Mouse (Mus musculus) adrenal gland, adult 2 months (tissue): ENCODE data around the gene Dab2ip. TPM values are rescaled to one million over a fixed set of nuclear protein-coding genes. Genes with fewer than 3 reads are reported as not detected.
A peak's percentile ranks its signal among the peaks of the same experiment; 100 is the strongest.

Experiments used
- DNase-seq: peaks from one replicate; pipeline ENCODE4 v3.0.0; 2021
- polyA plus RNA-seq: library from polyadenylated mRNA; depleted of rRNA; stranded (reverse); fragments of >200 nt; gene quantifications from 2 replicates; pipeline ENCODE4 v1.2.3, GENCODE M21; 2012
- total RNA-seq, 2 experiments: library from RNA; stranded (reverse); gene quantifications; 2 replicates each; pipeline ENCODE4 v1.2.3; 2021

The Dab2ip gene
- total and polyA plus RNA-seq, 3 experiments: 69.4 to 192 (median 82.3) TPM

DNA sequence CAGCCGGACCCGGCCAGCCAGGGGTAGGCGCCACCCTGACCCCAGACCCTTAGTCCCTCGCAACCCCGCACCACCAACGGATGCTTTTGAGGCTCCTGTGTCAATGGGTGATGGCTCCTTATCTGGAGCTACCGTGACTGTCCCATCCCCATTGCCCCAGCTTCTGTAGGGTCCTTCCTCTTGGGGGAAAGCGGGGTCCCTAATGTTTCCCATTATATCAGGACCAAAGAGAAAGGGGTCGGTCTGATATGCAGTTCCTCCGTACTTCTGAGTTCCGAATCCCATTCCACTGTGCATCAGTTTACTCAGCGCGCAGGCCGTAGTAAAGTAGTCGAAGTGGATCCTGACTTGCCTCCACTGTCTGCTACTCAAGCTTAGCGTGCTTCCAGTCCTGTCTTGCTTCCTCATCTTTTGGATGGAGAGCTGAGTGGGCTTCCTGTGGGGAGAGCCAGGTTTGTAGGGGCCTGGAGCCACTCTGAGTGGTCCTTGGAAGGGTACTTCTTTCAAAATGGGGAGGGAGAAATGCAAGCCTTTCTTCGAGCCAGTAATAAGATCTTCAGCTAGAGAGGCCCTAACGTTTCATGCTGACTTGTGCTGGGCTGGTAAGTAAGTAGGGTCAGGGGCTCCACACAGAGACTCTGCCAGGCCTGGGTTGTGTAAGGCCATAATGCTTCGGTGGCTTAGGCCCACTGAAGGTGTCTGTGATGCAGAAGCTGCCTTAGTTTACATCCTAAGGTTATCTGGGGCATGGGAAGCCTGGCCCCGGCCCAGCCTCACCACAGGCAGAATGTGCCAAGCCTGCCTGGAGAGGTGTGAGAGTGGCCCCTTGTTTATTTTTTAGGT lies 64.4 kb downstream of the Dab2ip start:
- DNase-seq: no peak

DNA sequence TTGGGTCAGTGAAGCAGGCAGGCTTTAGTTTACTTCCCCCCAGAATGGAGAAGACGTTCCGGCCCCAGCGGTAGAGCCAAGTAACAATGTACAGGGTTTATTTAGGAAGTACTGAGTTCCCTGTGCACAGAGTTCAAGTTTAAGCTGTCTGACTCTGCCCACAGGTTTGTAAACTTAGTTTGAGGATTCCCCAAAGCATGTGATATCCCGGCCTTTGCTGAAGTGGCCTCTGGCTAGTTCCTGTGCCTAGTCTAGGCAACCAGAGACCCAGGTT lies 65.0 kb downstream of the Dab2ip start:
- DNase-seq: no peak

GRCm38 (mm10) chr2:35623431-35624148 lies 65.5 kb downstream of the Dab2ip start:
- DNase-seq: no peak

- DNase-seq: no peak
Observed at GRCm38 (mm10) chr2:35624380-35625006, 66.4 kb downstream of the Dab2ip start.

DNA sequence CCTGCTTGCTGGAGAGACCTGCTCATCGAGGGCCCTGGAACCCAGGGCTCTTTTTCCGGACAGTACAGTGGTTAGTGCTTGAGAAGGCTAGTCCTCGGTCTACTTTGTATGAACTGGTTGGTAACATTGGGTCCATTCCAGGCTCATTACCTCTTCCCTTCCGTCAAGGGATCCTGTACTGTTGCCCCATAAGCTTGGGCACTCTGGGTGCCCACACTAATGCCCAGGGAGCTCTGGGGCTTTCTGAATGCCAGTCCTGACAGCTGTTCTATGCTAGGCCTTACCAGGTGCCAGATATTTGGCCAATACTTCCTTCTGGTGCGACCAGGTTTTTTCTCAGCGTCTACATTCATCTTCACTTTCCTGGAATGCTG lies 66.9 kb downstream of the Dab2ip start:
- no peak for DNase-seq

GRCm38 (mm10) chr2:35625526-35625925 lies 67.5 kb downstream of the Dab2ip start:
- DNase-seq: no peak

DNA sequence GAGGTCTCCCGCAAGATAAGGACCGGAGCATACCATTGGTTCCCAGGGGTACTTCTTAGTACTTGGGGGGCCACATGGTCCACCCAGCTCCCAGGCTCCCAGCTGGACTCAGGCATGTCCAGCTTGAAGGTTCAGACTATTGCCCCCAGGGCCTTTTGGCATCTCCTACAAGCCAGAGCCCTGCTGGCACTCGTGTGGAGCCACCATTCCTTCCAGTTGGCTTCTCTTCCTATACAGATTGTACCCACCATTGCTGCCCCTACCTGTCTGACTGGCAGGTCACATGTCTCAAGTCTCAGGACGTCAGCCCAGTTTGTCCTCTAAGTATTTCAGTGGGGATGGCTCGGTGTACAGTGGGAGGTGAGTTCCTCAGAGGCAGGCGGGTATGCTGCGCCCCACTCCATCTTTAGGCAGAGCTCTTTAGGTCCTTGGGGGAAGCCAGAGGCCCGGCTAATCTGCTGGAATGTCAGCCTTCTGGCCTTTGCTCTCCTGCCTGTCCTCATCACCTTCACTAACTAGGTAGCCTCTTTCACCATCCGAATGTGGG lies 68.2 kb downstream of the Dab2ip start:
- no peak for DNase-seq

GRCm38 (mm10) chr2:35627298-35627898 lies 69.3 kb downstream of the Dab2ip start:
- DNase-seq: no peak

DNA sequence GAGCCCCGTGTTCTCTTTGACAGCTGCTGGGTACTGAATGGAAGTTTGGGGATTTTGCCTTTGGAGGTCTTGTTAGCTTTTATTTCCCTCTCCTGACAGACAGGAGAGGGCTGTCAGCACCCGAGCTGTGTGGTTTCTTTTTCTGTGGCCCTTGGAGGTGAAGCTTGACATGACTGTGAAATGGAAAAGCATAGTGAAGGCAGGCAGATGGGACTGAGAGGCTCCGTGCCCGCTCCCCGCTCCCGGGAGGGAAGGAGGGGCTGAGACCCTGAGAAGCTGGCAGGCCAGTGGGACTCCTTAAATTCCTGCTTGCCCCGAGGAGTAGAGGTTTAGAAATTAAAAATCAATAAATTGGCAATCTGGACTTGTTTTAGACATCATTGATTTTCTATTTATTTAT lies 70.0 kb downstream of the Dab2ip start:
- DNase-seq: no peak

DNA sequence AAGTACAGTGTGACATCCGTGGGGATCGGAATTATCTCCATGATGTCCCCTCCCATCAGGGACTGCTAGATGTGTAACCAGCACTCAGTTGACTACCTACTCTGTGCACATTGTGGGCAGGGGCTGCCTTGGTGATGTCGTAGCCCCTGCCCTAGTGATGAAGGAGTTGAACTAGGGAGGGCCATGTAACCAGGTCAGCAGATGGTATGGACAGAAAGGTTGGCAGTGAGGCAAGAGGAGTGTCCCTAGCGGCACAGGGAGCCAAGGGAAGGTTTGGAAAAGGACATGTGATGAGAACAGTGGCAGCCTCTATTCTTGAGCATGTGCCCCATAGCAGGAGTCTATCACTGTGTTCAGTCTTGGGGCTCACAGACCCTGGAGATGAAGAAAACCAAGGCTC lies 70.6 kb downstream of the Dab2ip start:
- no peak for DNase-seq

DNA sequence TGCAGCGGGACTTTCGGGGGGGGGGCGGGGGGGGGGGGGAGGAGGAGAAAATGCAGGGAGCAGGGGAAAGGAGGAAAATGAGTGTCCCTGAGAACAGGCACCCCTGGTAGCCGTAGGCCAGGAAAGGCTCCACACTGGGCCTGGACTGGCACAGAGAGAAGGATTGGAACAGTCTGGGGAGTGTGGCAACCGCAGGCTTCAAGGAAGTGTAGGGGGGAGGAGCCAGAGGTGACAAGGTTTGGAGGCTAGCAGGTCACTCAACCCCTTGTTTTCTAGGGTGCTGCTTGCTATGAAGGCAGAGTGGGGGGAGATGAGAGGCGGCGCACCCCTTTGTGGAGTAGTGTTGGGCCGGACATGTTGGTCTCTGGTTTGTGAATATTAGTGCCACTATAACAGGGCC lies 71.1 kb downstream of the Dab2ip start:
- no peak for DNase-seq

GRCm38 (mm10) chr2:35633392-35633791 lies 75.3 kb downstream of the Dab2ip start:
- DNase-seq: no peak

DNA sequence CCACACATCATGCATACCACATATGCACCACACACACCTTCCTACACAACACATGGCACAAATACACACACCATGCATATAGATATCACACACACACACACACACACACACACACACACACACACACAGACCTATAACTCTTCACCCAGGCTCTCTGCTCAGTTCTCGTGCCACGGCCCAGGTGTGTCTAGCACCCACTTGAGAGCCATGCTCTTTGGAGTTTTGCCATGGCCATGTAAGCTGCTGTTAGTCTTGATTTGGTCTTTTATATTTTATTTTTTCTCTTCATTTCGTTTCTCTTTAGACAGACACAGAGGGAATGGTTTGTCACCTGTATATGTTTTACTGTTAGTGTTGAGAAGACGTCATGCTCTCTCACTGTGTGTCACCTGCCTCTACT lies 76.9 kb downstream of the Dab2ip start:
- no peak for DNase-seq

DNA sequence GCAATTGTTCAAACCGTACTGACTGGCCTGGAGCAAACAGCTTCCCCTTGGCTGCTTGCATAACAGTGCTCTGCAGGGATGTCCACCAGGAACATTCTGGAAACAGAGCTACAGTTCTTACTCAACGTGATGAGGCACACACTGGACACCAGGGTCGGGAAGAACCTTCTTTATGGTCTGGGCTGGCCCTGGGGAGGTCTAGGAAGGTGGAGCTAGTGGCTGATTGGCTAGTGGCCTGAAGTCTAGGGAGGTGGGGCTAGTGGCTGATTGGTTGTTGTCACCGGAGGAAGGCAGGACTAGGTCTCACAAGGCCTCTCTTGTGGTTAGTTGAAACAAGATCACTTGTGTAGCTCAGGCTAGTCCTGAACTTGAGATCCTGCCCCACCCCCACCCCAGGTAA lies 77.5 kb downstream of the Dab2ip start:
- DNase-seq: no peak

GRCm38 (mm10) chr2:35637880-35638535 lies 79.9 kb downstream of the Dab2ip start:
- DNase-seq: no peak

GRCm38 (mm10) chr2:35639799-35640198 lies 81.7 kb downstream of the Dab2ip start:
- DNase-seq: no peak

DNA sequence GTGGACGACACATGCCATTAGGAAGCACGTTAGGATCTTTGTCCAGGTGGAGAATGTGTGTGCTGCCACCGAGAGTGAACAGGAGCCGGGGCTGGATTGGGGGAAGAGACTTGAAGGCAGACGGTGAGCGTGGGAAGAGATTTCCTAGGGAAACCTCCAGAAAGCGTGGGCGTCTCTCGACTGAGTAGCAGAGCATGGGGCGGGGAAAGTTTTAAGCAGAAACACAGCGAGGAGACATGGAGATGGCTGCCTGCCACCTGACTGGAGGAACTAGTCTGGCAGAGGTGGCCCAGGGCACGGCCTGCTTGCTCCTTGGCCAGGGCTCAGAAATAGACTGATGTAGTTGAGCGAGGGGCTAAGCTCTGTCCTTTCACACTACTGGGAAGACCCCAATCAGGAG lies 82.5 kb downstream of the Dab2ip start:
- DNase-seq: no peak

DNA sequence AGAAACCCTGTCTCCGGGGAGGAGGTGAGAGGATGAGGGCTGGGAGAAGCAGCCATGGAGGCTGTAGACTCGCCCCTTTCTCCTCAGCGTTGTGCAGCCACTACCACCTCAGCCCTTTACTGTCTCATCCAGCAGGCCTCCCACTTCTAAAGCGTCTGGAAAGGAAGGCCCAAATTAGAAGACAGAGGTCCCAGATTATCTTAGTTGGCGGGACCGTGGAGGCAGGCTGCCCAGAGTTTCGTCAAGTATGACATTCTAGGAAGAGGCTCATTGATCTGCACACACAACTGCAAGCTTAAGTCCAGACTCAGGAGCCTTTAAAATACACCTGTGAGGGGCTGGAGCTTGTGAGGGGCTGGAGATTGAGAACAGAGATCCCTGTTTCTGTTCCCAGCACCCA lies 84.2 kb downstream of the Dab2ip start:
- no peak for DNase-seq

DNA sequence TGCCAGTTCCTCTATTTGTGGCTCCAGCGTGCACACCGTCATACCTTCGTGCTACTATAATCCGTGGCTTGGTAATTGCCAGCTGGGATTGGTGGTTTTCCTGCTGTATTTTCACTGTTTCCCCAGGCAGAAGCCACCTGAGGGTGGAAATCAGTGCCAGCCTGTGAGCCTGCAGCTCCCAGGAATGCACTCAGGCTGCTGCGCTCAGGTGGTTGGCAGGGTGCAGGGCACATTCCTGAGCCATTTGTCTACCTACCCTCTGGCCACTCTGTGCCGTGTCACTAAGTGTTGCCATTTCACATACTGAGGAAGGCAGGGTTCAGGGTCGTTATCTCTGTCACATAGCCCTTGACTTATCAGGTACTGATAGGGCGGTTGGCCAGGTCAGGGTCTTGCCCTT lies 88.5 kb downstream of the Dab2ip start:
- no peak for DNase-seq

- DNase-seq: peak; percentile 88
Observed at GRCm38 (mm10) chr2:35649708-35650107, 91.6 kb downstream of the Dab2ip start.

GRCm38 (mm10) chr2:35651297-35651731 lies 93.2 kb downstream of the Dab2ip start:
- peak; percentile 57 for DNase-seq

GRCm38 (mm10) chr2:35652984-35653383 lies 94.9 kb downstream of the Dab2ip start:
- no peak for DNase-seq
